Mouse (Mus musculus) gastrocnemius, adult 2 months (tissue): Measurements from ENCODE around the gene Drg2. TPM values are rescaled to one million over a fixed set of nuclear protein-coding genes. Genes with fewer than 3 reads are reported as not detected.

Experiments
- DNase-seq: peaks from one replicate; pipeline ENCODE4 v3.0.0; 2022
- H3K27ac ChIP-seq: fragments of 200-600 bp; 2 replicates; pipeline ENCODE4 v1.8.1; 2022; ENCODE audit warnings: mild to moderate bottlenecking
- H3K4me3 ChIP-seq: fragments of 200-600 bp; 2 replicates; pipeline ENCODE4 v1.8.1; 2022; ENCODE audit warnings: mild to moderate bottlenecking, moderate library complexity
- CTCF ChIP-seq: fragments of 200-600 bp; IDR thresholded peaks from 2 replicates; pipeline ENCODE4 v1.8.1; 2022; ENCODE audit warnings: antibody characterized with exemption, mild to moderate bottlenecking, moderate library complexity
- intact Hi-C: fragments of 180-260 bp; cut with DNase I; formaldehyde crosslinking; loops from one replicate; pipeline ENCODE4 v1.15.1; 2025
- total RNA-seq, 2 experiments: library from RNA; stranded (reverse); gene quantifications; 2 replicates each; pipeline ENCODE4 v1.2.3; 2021

The Drg2 gene
- total RNA-seq, 2 experiments from 2014 or later = 26.4 to 26.6 TPM

- Histone ChIP-seq H3K4me3 (no peak overlapping the region), H3K27ac (no peak overlapping the region)
- intact Hi-C loops = no loop called here
- no peak for DNase-seq
- TF ChIP-seq CTCF = no peak
These were observed 21.4 kb downstream of the Drg2 start for GRCm38 (mm10) chr11:60475668-60476362.

DNA sequence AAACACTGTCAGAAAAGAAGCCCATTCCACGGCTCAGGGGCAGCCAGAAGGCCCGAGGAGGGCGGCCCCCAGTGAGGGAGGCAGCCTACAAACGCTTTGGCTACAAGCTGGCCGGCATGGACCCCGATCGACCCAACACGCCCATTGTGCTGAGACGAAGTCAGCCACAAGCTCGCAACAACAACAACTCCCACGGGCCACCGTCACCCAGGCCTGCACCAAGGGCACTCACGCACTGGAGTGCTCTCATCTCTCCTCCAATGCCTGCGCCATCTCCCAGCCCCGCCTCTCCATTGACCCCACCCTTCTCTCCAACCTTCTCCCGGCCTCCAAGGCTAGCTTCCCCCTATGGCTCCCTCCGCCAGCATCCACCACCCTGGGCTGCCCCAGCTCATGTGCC lies 23.7 kb downstream of the Drg2 start:
- intact Hi-C loops = no loop called here
- no peak for TF ChIP-seq CTCF
- H3K4me3 ChIP-seq = no peak overlapping the region

DNA sequence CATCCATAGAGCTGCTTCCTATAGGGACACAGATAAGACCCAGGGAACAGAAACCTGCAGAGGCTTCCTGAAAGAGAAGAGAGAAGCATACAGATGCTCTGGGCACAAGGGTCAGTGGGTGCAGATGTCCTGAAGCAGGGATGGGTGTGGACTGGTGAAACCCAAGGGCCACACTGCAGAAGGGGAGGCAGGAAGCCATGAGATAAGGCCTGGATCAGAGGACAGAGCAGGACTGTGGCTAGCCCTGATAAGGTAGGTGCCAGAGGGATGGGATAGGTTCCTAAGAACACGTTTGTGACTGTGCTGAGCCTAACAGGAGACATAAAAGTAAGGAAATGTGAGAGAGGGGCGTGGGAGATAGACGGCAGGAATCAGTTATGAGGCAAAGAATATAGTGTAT lies 31.9 kb downstream of the Drg2 start:
- TF ChIP-seq CTCF = no peak
- intact Hi-C loops = no loop called here
- Histone ChIP-seq H3K27ac (no peak overlapping the region), H3K4me3 (no peak overlapping the region)
- DNase-seq = no peak

More for the DNA sequence above, 23.7 kb downstream of the Drg2 start:
- DNase-seq = no peak
- no peak overlapping the region for H3K27ac ChIP-seq

DNA sequence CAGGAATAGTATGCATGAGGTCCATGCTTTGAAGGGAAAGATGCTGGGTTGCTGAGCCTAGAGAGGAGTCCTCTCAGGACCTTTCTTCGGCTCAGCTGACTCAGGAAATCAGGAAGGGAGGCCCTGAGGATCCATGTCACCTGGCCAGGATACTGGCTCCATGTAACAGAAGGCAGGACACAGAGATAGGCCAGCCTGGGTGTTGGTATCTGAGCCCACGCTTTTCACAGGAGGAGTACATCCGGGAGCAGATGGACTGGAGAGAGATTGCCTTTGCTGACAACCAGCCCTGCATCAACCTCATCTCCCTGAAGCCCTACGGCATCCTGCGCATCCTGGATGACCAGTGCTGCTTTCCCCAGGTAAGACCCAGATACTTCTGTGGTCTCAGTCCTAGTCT lies 38.3 kb downstream of the Drg2 start:
- no peak overlapping the region for H3K27ac ChIP-seq
- no peak for TF ChIP-seq CTCF
- DNase-seq = no peak
- no peak overlapping the region for H3K4me3 ChIP-seq
- intact Hi-C loops = no loop called here

DNA sequence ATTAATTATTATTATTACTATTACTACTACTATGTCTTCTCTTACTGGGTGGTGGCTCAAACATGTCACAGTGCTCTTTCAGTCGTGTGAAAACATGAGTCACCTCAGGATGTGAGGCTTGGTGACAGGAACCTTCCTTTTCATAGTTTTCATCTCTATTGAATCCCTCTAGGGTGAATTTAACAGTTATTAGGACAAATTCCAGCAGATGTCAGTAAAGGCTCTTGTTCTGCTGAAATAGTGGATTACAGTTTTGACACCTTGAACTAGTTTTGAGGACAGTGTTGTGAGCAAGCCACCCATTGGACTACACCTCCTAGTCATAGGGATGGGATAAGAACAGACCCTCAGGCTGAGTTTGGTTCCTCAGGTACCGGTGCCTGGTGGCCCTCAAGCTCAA lies 41.3 kb downstream of the Drg2 start:
- Histone ChIP-seq H3K27ac (no peak overlapping the region), H3K4me3 (no peak overlapping the region)
- intact Hi-C loops = no loop called here
- no peak for DNase-seq
- TF ChIP-seq CTCF = no peak

- TF ChIP-seq CTCF = no peak
- intact Hi-C loops = no loop called here
- no peak overlapping the region for H3K4me3 ChIP-seq
- no peak overlapping the region for H3K27ac ChIP-seq
- no peak for DNase-seq
These were observed 52.9 kb downstream of the Drg2 start for GRCm38 (mm10) chr11:60507281-60507680.

- TF ChIP-seq CTCF = no peak
- Histone ChIP-seq H3K4me3 (peak overlapping the region; percentile 67), H3K27ac (no peak overlapping the region)
- no peak for DNase-seq
- intact Hi-C loops = no loop called here
These were observed 54.6 kb downstream of the Drg2 start for GRCm38 (mm10) chr11:60508950-60509349.

- H3K27ac ChIP-seq = no peak overlapping the region
- intact Hi-C loops = no loop called here
- TF ChIP-seq CTCF = no peak
- DNase-seq = peak; percentile 32
- H3K4me3 ChIP-seq = peak overlapping the region; percentile 67
These were observed 55.1 kb downstream of the Drg2 start for GRCm38 (mm10) chr11:60509500-60509899.

DNA sequence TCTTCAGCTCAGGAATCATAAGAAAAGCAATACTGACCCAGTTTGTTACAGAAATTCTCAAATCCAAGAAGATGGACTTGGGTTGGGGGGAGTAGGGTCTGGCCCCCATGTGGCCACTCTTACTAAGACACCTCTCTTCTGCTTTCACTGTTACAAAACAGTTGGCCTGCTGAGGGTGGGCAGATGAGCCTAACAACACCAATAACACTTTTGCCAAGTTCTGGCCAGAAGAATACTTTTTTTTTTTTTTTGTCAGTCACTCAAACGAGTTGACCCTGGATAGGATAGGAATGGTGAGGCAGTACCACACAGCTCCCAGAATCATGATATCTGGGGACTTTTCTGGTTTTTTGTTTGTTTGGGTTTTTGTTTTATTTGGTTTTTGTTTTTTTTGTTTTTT lies 57.5 kb downstream of the Drg2 start:
- no peak for DNase-seq
- intact Hi-C loops = no loop called here
- Histone ChIP-seq H3K4me3 (no peak overlapping the region), H3K27ac (no peak overlapping the region)
- no peak for TF ChIP-seq CTCF

DNA sequence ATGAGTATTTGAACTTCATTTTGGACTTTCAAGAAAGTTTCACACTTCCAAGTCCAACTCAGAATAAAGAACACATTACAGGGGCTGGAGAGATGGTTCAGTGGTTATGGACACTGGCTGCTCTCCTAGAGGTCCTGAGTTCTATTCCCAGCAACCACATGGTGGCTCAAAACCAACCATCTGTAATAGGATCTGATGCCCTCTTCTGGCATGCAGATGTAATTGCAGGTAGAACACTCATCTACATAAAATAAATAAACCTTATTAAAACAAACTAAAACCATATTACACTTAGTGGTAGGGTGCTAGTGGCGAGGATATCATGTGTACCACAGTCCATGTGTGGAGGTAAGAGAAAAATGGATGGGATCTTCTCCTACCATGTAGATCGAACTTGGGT lies 58.1 kb downstream of the Drg2 start:
- intact Hi-C loops = no loop called here
- no peak for DNase-seq
- Histone ChIP-seq H3K4me3 (no peak overlapping the region), H3K27ac (no peak overlapping the region)
- peak; percentile 45 for TF ChIP-seq CTCF

DNA sequence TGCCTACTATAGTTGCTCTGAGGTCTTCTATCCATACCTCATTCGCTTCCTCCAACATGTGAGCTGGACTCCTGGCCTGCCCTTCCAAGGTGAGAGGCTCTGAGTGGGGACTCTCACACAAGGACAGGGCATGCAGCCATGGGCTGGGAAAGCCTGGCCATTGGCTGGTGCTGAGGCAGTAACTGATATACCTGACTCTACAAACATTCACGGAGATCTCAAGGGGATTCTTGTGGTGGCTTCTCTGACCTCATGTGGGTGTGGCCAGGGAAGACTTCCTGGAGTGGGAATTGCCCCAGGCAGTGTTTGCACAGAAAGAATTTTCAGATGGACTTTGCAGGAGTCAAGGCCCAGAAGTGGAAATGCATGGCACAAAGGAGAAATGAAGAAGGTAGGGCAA lies 60.5 kb downstream of the Drg2 start:
- intact Hi-C loops = no loop called here
- H3K4me3 ChIP-seq = no peak overlapping the region
- no peak for TF ChIP-seq CTCF
- no peak overlapping the region for H3K27ac ChIP-seq
- DNase-seq = no peak

- no peak for DNase-seq
- TF ChIP-seq CTCF = no peak
- Histone ChIP-seq H3K4me3 (no peak overlapping the region), H3K27ac (no peak overlapping the region)
- intact Hi-C loops = no loop called here
These were observed 63.9 kb downstream of the Drg2 start for GRCm38 (mm10) chr11:60518305-60518704.

Other genes with a start within 250 kb of the Drg2 start
- gene Srebf1, start 232.0 kb upstream of the Drg2 start, total RNA-seq = 10 to 100 TPM; 27.5 to 43.4 TPM
- 10 to 100 TPM; 63.7 to 63.9 TPM for gene Tom1l2, start 101.7 kb upstream of the Drg2 start, total RNA-seq
- gene Drc3, start 101.3 kb upstream of the Drg2 start, total RNA-seq = 1 to 10 TPM in 1 of 2 experiments, under 1 TPM in 1; 0.87 to 1.0 TPM
- gene Gid4, start 37.4 kb upstream of the Drg2 start, total RNA-seq = 10 to 100 TPM; 64.5 to 66.7 TPM
- gene Atpaf2, start 36.1 kb upstream of the Drg2 start, total RNA-seq = 10 to 100 TPM; 28.9 to 31.4 TPM
- under 1 TPM in 1 of 2 experiments, not detected in 1; 0.06 TPM for gene Myo15, start 14.7 kb downstream of the Drg2 start, total RNA-seq
- gene Alkbh5, start 81.8 kb downstream of the Drg2 start, total RNA-seq = 100 to 1,000 TPM; 115 to 122 TPM
- 1 to 10 TPM; 9.0 to 9.5 TPM for gene Llgl1, start 245.1 kb downstream of the Drg2 start, total RNA-seq